Mouse (Mus musculus) heart, postnatal 14 days (tissue): ENCODE data around the gene Myo1e. TPM values are rescaled to one million over a fixed set of nuclear protein-coding genes. Genes with fewer than 3 reads are reported as not detected.

ENCODE experiments used
- DNase-seq, 2 experiments: peaks; one replicate each; pipeline ENCODE4 v3.0.0; 2021 to 2022
- intact Hi-C: fragments of 180-260 bp; cut with DNase I; formaldehyde crosslinking; loops from one replicate; pipeline ENCODE4 v1.15.1; 2025
- total RNA-seq, 2 experiments: library from RNA; stranded (reverse); gene quantifications; 2 replicates each; pipeline ENCODE4 v1.2.3; 2021

Myo1e gene
- total RNA-seq, 2 experiments from 2014 or later, result 14.6 to 17.6 TPM

GRCm38 (mm10) chr9:70331727-70332335 is 124.7 kb downstream of the Myo1e start:
- DNase-seq, result peak in 1 of 2 experiments; percentile 21
- intact Hi-C loops, result no loop called here

- no peak for DNase-seq
- intact Hi-C loops, result no loop called here
Measured at GRCm38 (mm10) chr9:70338391-70338790, 131.2 kb downstream of the Myo1e start.

GRCm38 (mm10) chr9:70338894-70339293 is 131.7 kb downstream of the Myo1e start:
- intact Hi-C loops, result no loop called here

GRCm38 (mm10) chr9:70349274-70349673 is 142.1 kb downstream of the Myo1e start:
- peak; percentile 15 to 25 for DNase-seq
- intact Hi-C loops, result no loop called here

More at GRCm38 (mm10) chr9:70338894-70339293, 131.7 kb downstream of the Myo1e start:
- DNase-seq, result no peak

GRCm38 (mm10) chr9:70351570-70352277 is 144.6 kb downstream of the Myo1e start:
- DNase-seq, result no peak
- intact Hi-C loops, result no loop called here

- intact Hi-C loops, result no loop called here
Measured at GRCm38 (mm10) chr9:70356254-70356653, 149.1 kb downstream of the Myo1e start.

GRCm38 (mm10) chr9:70359402-70360131 is 152.4 kb downstream of the Myo1e start:
- intact Hi-C loops, result no loop called here

More at GRCm38 (mm10) chr9:70356254-70356653, 149.1 kb downstream of the Myo1e start:
- DNase-seq, result no peak

GRCm38 (mm10) chr9:70364741-70365140 is 157.6 kb downstream of the Myo1e start:
- DNase-seq, result no peak
- intact Hi-C loops, result no loop called here

More at GRCm38 (mm10) chr9:70359402-70360131, 152.4 kb downstream of the Myo1e start:
- no peak for DNase-seq

GRCm38 (mm10) chr9:70365915-70366314 is 158.8 kb downstream of the Myo1e start:
- intact Hi-C loops, result no loop called here
- no peak for DNase-seq

GRCm38 (mm10) chr9:70366898-70367297 is 159.7 kb downstream of the Myo1e start:
- peak; percentile 8 to 23 for DNase-seq
- intact Hi-C loops, result no loop called here

GRCm38 (mm10) chr9:70371638-70372037 is 164.5 kb downstream of the Myo1e start:
- DNase-seq, result no peak
- intact Hi-C loops, result no loop called here

GRCm38 (mm10) chr9:70379502-70380467 is 172.6 kb downstream of the Myo1e start:
- intact Hi-C loops, result loop anchor here (10.0 kb wide), 1 partner anchor 355 kb away; no protein-coding TSS in a partner anchor
- no peak for DNase-seq

GRCm38 (mm10) chr9:70382091-70382490 is 174.9 kb downstream of the Myo1e start:
- intact Hi-C loops, result loop anchor here (10.0 kb wide), 1 partner anchor 357 kb away; no protein-coding TSS in a partner anchor
- peak; percentile 13 to 23 for DNase-seq

GRCm38 (mm10) chr9:70383750-70384149 is 176.6 kb downstream of the Myo1e start:
- DNase-seq, result no peak
- intact Hi-C loops, result loop anchor here (10.0 kb wide), 1 partner anchor 359 kb away; no protein-coding TSS in a partner anchor

GRCm38 (mm10) chr9:70384494-70384893 is 177.3 kb downstream of the Myo1e start:
- intact Hi-C loops, result loop anchor here (10.0 kb wide), 1 partner anchor 360 kb away; no protein-coding TSS in a partner anchor
- DNase-seq, result no peak

GRCm38 (mm10) chr9:70384958-70385728 is 178.0 kb downstream of the Myo1e start:
- no peak for DNase-seq
- intact Hi-C loops, result loop anchor here (10.0 kb wide), 1 partner anchor 360 kb away; no protein-coding TSS in a partner anchor

- DNase-seq, result peak; percentile 26 to 34
Measured at GRCm38 (mm10) chr9:70387410-70388119, 180.4 kb downstream of the Myo1e start.

GRCm38 (mm10) chr9:70389548-70389947 is 182.4 kb downstream of the Myo1e start:
- intact Hi-C loops, result loop anchor here (10.0 kb wide), 1 partner anchor 365 kb away; no protein-coding TSS in a partner anchor
- no peak for DNase-seq

More at GRCm38 (mm10) chr9:70387410-70388119, 180.4 kb downstream of the Myo1e start:
- intact Hi-C loops, result loop anchor here (10.0 kb wide), 1 partner anchor 363 kb away; no protein-coding TSS in a partner anchor
